Comparison of ENCODE assay signal across 16 mouse cellular contexts in genomic region chr5:106420871-106421270, GRCm38 (mm10). TPM values are rescaled to one million over a fixed set of nuclear protein-coding genes. Genes with fewer than 3 reads are reported as not detected.
DNase-seq lines count a peak whose midpoint lies in the region; ATAC-seq and TF ChIP-seq lines count a peak whose summit lies in the region.
"Had no signal": no experiment of that assay in that cellular context is flagged by ENCODE, and none has a peak within 500 bp of the region (broad histone marks: within the 10 kb centered on the region; RNA-seq: fewer than 3 reads in every experiment).

No protein-coding gene starts in this region.

- H3K27ac ChIP-seq in hindbrain, embryonic 15.5 days (replicated peaks): no peak overlapping the region
- no peak overlapping the region for H3K27ac ChIP-seq in hindbrain, embryonic 13.5 days
- peak overlapping the region; percentile 87; the same call in 1 of the 2 replicates for H3K27ac ChIP-seq in cerebellum, adult 2 months (ENCODE audit: insufficient read depth, low read length)
- H3K27ac ChIP-seq in layer of hippocampus, adult 2 months: no peak overlapping the region
- H3K27ac ChIP-seq: kidney, embryonic 15.5 days; liver, embryonic 13.5 days had no signal

- no peaks in the 10 kb centered on the region for H3K9me3 ChIP-seq in hindbrain, embryonic 15.5 days
- H3K9me3 ChIP-seq in hindbrain, embryonic 13.5 days: no peaks in the 10 kb centered on the region
- H3K9me3 ChIP-seq: kidney, embryonic 15.5 days; liver, embryonic 13.5 days had no signal

- 0 out of 2 replicates have a peak overlapping the region, but pooled peaks have one; percentile 13 for H3K4me2 ChIP-seq in hindbrain, embryonic 15.5 days
- H3K4me2 ChIP-seq in hindbrain, embryonic 13.5 days: no peak overlapping the region
- H3K4me2 ChIP-seq: kidney, embryonic 15.5 days; liver, embryonic 13.5 days had no signal

- H3K4me1 ChIP-seq in hindbrain, embryonic 15.5 days (replicated peaks): no peaks in the 10 kb centered on the region
- H3K4me1 ChIP-seq in hindbrain, embryonic 13.5 days (replicated peaks): no peaks in the 10 kb centered on the region
- peaks cover 4% of the 10 kb centered on the region; the same call in 1 of the 2 replicates for H3K4me1 ChIP-seq in cerebellum, adult 2 months (ENCODE audit: control insufficient read depth, insufficient read depth, low read length)
- H3K4me1 ChIP-seq: liver, embryonic 13.5 days had no signal

- no peak overlapping the region for H3K4me3 ChIP-seq in hindbrain, embryonic 15.5 days
- H3K4me3 ChIP-seq in hindbrain, embryonic 13.5 days: no peak overlapping the region
- H3K4me3 ChIP-seq in cerebellum, adult 2 months (replicated peaks; ENCODE audit: insufficient read depth, low read depth, low read length): no peak overlapping the region
- H3K4me3 ChIP-seq in layer of hippocampus, adult 2 months: no peak overlapping the region
- H3K4me3 ChIP-seq: kidney, embryonic 15.5 days; liver, embryonic 13.5 days had no signal

- H3K9ac ChIP-seq in hindbrain, embryonic 15.5 days: no peak overlapping the region
- no peak overlapping the region for H3K9ac ChIP-seq in hindbrain, embryonic 13.5 days
- H3K9ac ChIP-seq: kidney, embryonic 15.5 days; liver, embryonic 13.5 days had no signal

- H3K36me3 ChIP-seq in hindbrain, embryonic 15.5 days: no peaks in the 10 kb centered on the region
- H3K36me3 ChIP-seq in hindbrain, embryonic 13.5 days: no peaks in the 10 kb centered on the region
- H3K36me3 ChIP-seq: kidney, embryonic 15.5 days; liver, embryonic 13.5 days had no signal

- no peak for ATAC-seq in hindbrain, embryonic 15.5 days (ENCODE audit: low FRiP score, low read depth)
- no peak for ATAC-seq in hindbrain, embryonic 13.5 days (ENCODE audit: low FRiP score)
- ATAC-seq in CD4-positive, CD25-positive, alpha-beta regulatory T cell, adult 4 months: no peak

- peak; percentile 25; the same call in 1 of the 2 replicates for TF ChIP-seq POLR2A in cerebellum, adult 2 months (IDR thresholded peaks at IDR 0.05; ENCODE audit: borderline replicate concordance, insufficient read depth, low read length)

- no peak for TF ChIP-seq CTCF in cerebellum, adult 2 months (IDR thresholded peaks at IDR 0.05; ENCODE audit: borderline replicate concordance, insufficient read depth, low read depth, low read length)
- TF ChIP-seq CTCF in layer of hippocampus, adult 2 months (conservative IDR thresholded peaks at IDR 0.05): no peak

- WGBS in hindbrain, embryonic 15.5 days: 52% methylated on average over 8 of the region's 8 CpGs
- 62% methylated on average over 8 of the region's 8 CpGs for WGBS in hindbrain, embryonic 13.5 days
- WGBS in cerebellum, adult 2 months: 12% methylated on average over 8 of the region's 8 CpGs

- peak; percentile 94 for DNase-seq in brain, adult 2 months (ENCODE audit: low read depth, low spot score)
- DNase-seq in cerebellum, adult 2 months: peak; percentile 83 to 91
- peak; percentile 14 to 25 for DNase-seq in layer of hippocampus, adult 2 months (ENCODE audit: low spot score in 2 of 2)
- no peak for DNase-seq in kidney, postnatal 36 days
- no peak for DNase-seq in adrenal gland, postnatal 36 days
- DNase-seq: heart, postnatal 4 days; liver, embryonic 13.5 days; lung, postnatal 10 days had no signal

- H3K27me3 ChIP-seq in hindbrain, embryonic 15.5 days: no peaks in the 10 kb centered on the region
- H3K27me3 ChIP-seq in hindbrain, embryonic 13.5 days: no peaks in the 10 kb centered on the region
- no peaks in the 10 kb centered on the region for H3K27me3 ChIP-seq in cerebellum, adult 2 months (ENCODE audit: control insufficient read depth, insufficient read depth, low read length)
- H3K27me3 ChIP-seq: kidney, embryonic 15.5 days; liver, embryonic 13.5 days had no signal

RNA-seq across cellular contexts. Expression of gene Barhl2, which starts 37.1 kb away (rescaled TPM):
- 1.6 and 2.2 TPM in 2 replicates for polyA plus RNA-seq in hindbrain, embryonic 15.5 days (2015; fragmentation: Nextera tagmentation; extraction: Ambion mirVana)
- polyA plus RNA-seq in hindbrain, embryonic 13.5 days (2015; fragmentation: Nextera tagmentation; extraction: Ambion mirVana): 1.6 and 1.9 TPM in 2 replicates
- 33.4 and 38.4 TPM in 2 replicates for polyA plus RNA-seq in cerebellum, adult 2 months (2012; rRNA removed)
- total RNA-seq in layer of hippocampus, adult 2 months (2021): not detected
- polyA plus RNA-seq in CD4-positive, CD25-positive, alpha-beta regulatory T cell, adult 4 months (2017; shearing (Covaris generic)): not detected
- not detected for total RNA-seq in adrenal gland, postnatal 36 days (2021)
- total RNA-seq: gastrocnemius, adult 8-10 months; heart, adult 8-10 months; heart, postnatal 4 days; MEL had no signal
- polyA plus RNA-seq: C2C12; kidney, embryonic 15.5 days; liver, embryonic 13.5 days had no signal

Comparison
In these comparisons a context has a peak if more than half of its experiments do, and no peak if none do; other contexts are left out.
1. DNase-seq: peak in brain, adult 2 months (single experiment), cerebellum, adult 2 months (2 of 2) and layer of hippocampus, adult 2 months (2 of 2); none in kidney, postnatal 36 days (0 of 2) and adrenal gland, postnatal 36 days (0 of 2).
2. RNA of gene Barhl2, which starts 37.1 kb away (polyA plus RNA-seq): 33.4 to 38.4 TPM in cerebellum, adult 2 months; 1.6 to 1.9 TPM in hindbrain, embryonic 13.5 days, 1.6 to 2.2 TPM in hindbrain, embryonic 15.5 days and not detected in CD4-positive, CD25-positive, alpha-beta regulatory T cell, adult 4 months; every median in the first group is over 10 times any median in the second.